Mouse (Mus musculus) stomach, embryonic 15.5 days (tissue): ENCODE measurements at regions not wholly inside any gene's neighbourhood (a gene's known extent, or its start where the extent isn't known, plus 50 kb on each side); places are given as distances from the start of the nearest gene placed in this dataset.
"Not testable (repeated sequence)": the region's sequence is repeated elsewhere in the genome, so short reads cannot be mapped to it uniquely, and the experiment has no call there.

Experiments used
- ATAC-seq: fragments of 200-750 bp; cut with Nextera tagmentation; 2 replicates; pipeline ENCODE4 v1.8.0; 2017; ENCODE audit warnings: low read depth, moderate number of reproducible peaks, moderate TSS enrichment; ENCODE audit not compliant: insufficient read depth, low FRiP score
- H3K27ac ChIP-seq: fragments of 300-500 bp; sonication (generic); 2 replicates; pipeline ENCODE4 v1.5.1; 2015; ENCODE audit warnings: mild to moderate bottlenecking, inconsistent platforms
- H3K27me3 ChIP-seq: fragments of 300-500 bp; sonication (generic); replicated peaks from 2 replicates; pipeline ENCODE4 v1.6.1; 2015; ENCODE audit warnings: inconsistent platforms
- H3K36me3 ChIP-seq: fragments of 300-500 bp; sonication (generic); 2 replicates; pipeline ENCODE4 v1.6.1; 2015; ENCODE audit warnings: inconsistent platforms
- H3K4me1 ChIP-seq: fragments of 300-500 bp; sonication (generic); 2 replicates; pipeline ENCODE4 v1.6.1; 2015; ENCODE audit warnings: inconsistent platforms
- H3K4me2 ChIP-seq: fragments of 300-500 bp; sonication (generic); 2 replicates; pipeline ENCODE4 v1.6.1; 2015; ENCODE audit warnings: mild to moderate bottlenecking, inconsistent platforms
- H3K4me3 ChIP-seq: fragments of 300-500 bp; sonication (generic); replicated peaks from 2 replicates; pipeline ENCODE4 v1.5.1; 2015; ENCODE audit warnings: inconsistent platforms
- H3K9ac ChIP-seq: fragments of 300-500 bp; sonication (generic); 2 replicates; pipeline ENCODE4 v1.6.1; 2015; ENCODE audit warnings: inconsistent platforms
- H3K9me3 ChIP-seq: fragments of 300-500 bp; sonication (generic); 2 replicates; pipeline ENCODE4 v1.6.1; 2016; ENCODE audit warnings: inconsistent platforms
- WGBS: fragments of 180-500 bp; shearing (Covaris S2); methylation state at CpG from one replicate; pipeline ENCODE4 v1.1.7; 2015; 5-methylcytosine and 5-hydroxymethylcytosine counted together

DNA sequence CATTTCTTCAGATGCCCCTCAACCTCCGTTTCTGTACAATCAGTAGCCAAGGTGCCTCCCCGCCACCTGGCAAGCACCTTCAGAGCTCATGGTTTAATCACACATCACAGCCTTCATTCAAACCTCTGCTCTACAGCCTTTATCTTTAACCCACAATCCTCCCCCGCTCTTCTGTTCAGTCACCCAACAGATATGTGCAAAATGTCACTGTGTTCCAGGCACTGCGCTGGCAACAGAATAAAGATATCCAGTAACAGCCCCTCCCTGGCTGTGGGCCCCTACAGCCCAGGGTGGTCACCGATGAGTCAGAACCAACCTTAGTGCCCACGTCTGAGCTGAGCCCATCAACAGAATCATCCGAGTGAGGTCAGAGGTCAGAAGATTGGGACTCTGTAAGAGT lies 54.3 kb upstream of the Ddr1 start:
- WGBS, result 77% methylated on average over 7 of the region's 7 CpGs
- H3K9me3 ChIP-seq, result no peaks in the 10 kb centered on the region
- ATAC-seq, result peak; percentile 43; the same call in 1 of the 2 replicates

GRCm38 (mm10) chr17:35759740-35760139 lies 55.3 kb upstream of the Ddr1 start:
- H3K27ac ChIP-seq, result no peak overlapping the region
- 70% methylated on average over 6 of the region's 6 CpGs for WGBS
- no peak overlapping the region for H3K4me3 ChIP-seq
- no peak for ATAC-seq
- no peaks in the 10 kb centered on the region for H3K4me1 ChIP-seq
- H3K27me3 ChIP-seq, result no peaks in the 10 kb centered on the region
- H3K9me3 ChIP-seq, result no peaks in the 10 kb centered on the region
- H3K4me2 ChIP-seq, result no peak overlapping the region
- H3K9ac ChIP-seq, result no peak overlapping the region
- H3K36me3 ChIP-seq, result no peaks in the 10 kb centered on the region

More for the DNA sequence above, 54.3 kb upstream of the Ddr1 start:
- Histone ChIP-seq H3K4me3 (no peak overlapping the region), H3K4me1 (no peaks in the 10 kb centered on the region), H3K4me2 (no peak overlapping the region), H3K36me3 (no peaks in the 10 kb centered on the region), H3K9ac (no peak overlapping the region), H3K27ac (no peak overlapping the region), H3K27me3 (no peaks in the 10 kb centered on the region)

GRCm38 (mm10) chr17:35762614-35763013 lies 58.2 kb upstream of the Ddr1 start:
- Histone ChIP-seq H3K36me3 (no peaks in the 10 kb centered on the region), H3K27me3 (no peaks in the 10 kb centered on the region), H3K4me3 (no peak overlapping the region), H3K4me2 (no peak overlapping the region), H3K4me1 (no peaks in the 10 kb centered on the region), H3K27ac (no peak overlapping the region), H3K9me3 (no peaks in the 10 kb centered on the region), H3K9ac (no peak overlapping the region)
- WGBS, result 87% methylated on average over 9 of the region's 9 CpGs
- no peak for ATAC-seq

DNA sequence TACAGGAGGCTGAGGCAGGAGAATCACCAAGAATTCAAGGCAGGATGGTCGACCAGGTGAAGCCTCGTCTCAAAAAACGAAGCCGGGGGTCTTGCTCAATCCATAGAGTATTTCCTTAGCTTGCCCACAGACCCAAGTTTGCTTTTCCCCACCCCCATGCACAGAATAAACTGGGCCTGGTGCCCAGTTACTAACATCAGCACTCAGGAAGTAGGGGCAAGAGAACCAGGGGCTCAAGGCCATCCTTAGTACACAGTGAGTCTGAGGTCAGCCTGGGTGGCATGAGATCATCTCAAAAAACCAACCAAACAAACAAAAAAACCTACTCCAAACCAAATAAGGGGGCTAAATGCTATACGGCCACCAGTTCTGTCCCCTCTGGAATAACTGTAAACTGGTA lies 58.4 kb upstream of the Ier3 start:
- H3K9ac ChIP-seq, result no peak overlapping the region
- WGBS, result 91% methylated on average over 5 of the region's 5 CpGs
- H3K4me2 ChIP-seq, result no peak overlapping the region
- ATAC-seq, result no peak
- H3K9me3 ChIP-seq, result no peaks in the 10 kb centered on the region
- H3K36me3 ChIP-seq, result no peaks in the 10 kb centered on the region
- H3K27ac ChIP-seq, result no peak overlapping the region
- H3K27me3 ChIP-seq, result no peaks in the 10 kb centered on the region
- no peak overlapping the region for H3K4me3 ChIP-seq
- no peaks in the 10 kb centered on the region for H3K4me1 ChIP-seq

DNA sequence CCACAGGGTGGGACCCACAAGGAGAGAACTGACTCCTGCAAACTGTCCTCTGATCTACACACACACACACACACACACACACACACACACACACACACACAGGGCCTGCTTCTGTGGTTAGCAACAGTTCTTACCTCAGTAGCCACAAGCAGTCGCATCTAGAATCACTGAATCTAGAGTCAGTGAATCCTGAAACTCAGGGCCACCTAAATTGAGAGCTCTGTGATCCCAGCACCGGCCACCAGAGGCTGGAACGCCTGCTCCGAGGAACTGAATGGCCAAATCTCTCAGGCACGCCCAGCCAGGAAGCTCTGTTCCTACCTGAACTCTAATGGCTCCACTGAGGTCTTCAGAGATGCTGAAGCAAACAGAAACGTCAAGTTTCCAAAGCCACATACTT lies 57.6 kb upstream of the Ier3 start:
- Histone ChIP-seq H3K4me3 (no peak overlapping the region), H3K9ac (no peak overlapping the region), H3K27ac (no peak overlapping the region), H3K9me3 (no peaks in the 10 kb centered on the region), H3K4me2 (no peak overlapping the region), H3K4me1 (no peaks in the 10 kb centered on the region), H3K27me3 (no peaks in the 10 kb centered on the region), H3K36me3 (no peaks in the 10 kb centered on the region)
- WGBS, result 24% methylated on average over 6 of the region's 6 CpGs
- ATAC-seq, result no peak

DNA sequence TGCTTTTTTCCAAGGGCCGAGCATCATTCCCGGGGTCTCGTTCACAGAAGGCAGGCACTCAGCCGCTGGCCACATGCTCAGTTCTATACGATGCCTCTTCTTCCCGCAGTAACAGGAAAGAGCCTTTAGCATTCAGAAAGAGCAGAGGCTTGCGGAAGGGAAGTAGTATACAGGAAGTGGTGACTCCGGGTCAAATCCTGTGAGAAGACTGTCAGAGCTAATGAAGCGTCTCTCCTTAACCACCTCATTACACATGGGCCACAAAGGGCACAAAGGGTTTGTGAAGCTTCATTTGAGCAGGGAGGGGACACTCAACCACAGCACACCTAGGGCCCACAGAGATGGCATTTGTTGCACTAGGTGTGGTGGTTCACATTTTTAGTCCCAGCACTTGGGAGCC lies 55.1 kb upstream of the Ier3 start:
- Histone ChIP-seq H3K36me3 (no peaks in the 10 kb centered on the region), H3K4me3 (no peak overlapping the region), H3K4me1 (no peaks in the 10 kb centered on the region), H3K27me3 (no peaks in the 10 kb centered on the region), H3K9ac (no peak overlapping the region), H3K27ac (no peak overlapping the region), H3K4me2 (no peak overlapping the region), H3K9me3 (no peaks in the 10 kb centered on the region)
- ATAC-seq, result no peak
- WGBS, result 82% methylated on average over 9 of the region's 9 CpGs

DNA sequence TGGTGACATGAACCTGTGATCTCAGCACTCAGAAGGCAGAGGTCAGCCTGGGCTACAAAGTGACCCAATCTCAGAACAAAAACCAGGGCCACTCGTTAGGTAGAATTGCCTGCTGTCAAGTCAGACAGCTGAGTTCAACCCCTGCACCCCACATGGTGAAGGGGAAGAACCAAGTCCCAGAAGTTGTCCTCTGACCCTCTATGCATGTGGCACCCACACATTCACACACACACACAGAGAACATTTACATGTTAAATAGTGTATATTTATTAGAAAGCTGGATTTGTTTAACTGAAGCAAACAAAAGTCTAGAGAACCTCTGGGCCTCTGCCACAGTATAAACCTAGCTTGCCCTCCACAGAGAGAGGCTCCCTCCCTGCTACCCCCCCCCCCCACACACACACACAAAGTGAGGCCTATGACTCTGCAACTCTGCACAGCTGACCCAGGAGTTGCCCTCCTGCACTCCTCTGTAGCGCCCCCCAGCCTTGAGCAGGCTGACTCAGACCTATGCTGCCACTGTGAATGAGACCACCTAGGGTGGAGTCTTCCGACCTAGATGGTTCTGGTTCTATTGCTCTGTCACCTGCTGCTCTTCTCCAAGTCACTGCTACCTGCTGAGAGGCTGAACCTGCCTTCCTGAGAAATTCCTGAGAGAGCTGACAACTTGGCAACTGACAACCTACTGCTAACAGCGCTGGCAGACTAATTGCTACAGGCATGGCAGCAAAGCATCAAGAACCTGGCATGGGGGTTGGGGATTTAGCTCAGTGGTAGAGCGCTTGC lies 52.1 kb upstream of the Ier3 start:
- H3K4me1 ChIP-seq, result peaks cover 4% of the 10 kb centered on the region; the same call in 1 of the 2 replicates
- no peaks in the 10 kb centered on the region for H3K27me3 ChIP-seq
- 70% methylated on average over 5 of the region's 5 CpGs for WGBS
- H3K36me3 ChIP-seq, result no peaks in the 10 kb centered on the region
- ATAC-seq, result peak; percentile 63
- H3K9ac ChIP-seq, result no peak overlapping the region
- H3K4me3 ChIP-seq, result no peak overlapping the region
- H3K4me2 ChIP-seq, result no peak overlapping the region
- no peak overlapping the region for H3K27ac ChIP-seq
- no peaks in the 10 kb centered on the region for H3K9me3 ChIP-seq

GRCm38 (mm10) chr17:35769961-35770276 lies 51.6 kb upstream of the Ier3 start:
- H3K36me3 ChIP-seq, ATAC-seq, H3K4me1 ChIP-seq, H3K4me2 ChIP-seq, H3K4me3 ChIP-seq, H3K27me3 ChIP-seq, H3K27ac ChIP-seq, H3K9ac ChIP-seq, H3K9me3 ChIP-seq: not testable (repeated sequence)
- 81% methylated on average over 4 of the region's 4 CpGs for WGBS

DNA sequence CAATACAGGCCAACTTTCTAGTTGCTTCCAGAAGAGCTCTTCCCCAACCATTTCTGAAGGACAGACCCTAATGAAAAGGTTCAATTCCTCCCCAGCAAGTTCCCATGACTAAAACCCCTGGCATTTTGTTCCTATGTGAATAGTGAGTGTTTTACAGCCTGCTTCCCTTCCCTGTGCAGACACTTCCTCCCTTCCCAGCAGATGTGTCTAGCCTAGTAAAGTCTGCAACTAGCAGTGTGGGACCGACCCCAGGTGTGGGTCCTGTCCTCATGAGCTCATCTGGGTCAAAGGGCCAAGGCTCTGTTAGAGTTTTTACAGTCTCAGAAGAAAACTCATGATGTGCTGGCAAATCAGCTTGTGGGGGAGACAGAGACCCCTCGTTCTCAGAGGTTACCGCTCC lies 50.9 kb upstream of the Ier3 start:
- no peak overlapping the region for H3K9ac ChIP-seq

DNA sequence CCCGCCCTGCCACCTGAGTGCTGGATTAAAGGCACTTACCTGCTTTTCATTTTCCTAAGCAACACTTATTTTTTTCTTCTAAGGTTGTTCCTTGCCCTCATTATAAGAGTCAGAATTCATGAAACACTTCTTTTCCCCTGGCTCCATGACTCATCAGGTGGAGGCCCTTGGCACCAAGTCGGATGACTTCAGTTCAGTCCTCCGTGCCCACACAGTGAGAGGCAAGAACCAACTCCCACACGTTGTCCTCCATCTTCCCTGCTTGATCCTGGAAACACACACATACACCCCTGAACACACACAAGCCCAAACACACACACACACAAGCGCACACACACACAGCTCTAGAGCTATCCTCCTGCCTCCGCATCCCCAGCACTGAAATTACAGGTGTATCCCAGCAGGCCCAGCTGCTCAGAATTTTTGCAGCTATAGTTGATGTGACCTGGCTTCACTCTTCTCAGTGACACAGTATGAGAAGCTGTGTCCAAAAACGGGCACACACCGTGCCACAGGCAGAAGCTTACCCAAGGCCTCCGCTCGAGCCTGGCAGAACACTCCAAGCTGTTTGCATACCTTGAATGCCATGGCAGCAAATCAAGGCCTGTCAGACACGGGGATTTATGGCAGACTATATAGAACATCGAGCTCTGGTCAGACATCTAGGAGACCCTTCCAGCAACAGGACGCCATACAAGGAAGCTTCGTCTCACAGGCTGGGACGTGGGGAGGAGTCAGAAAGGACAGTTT lies 49.7 kb upstream of the Ier3 start:
- H3K27ac ChIP-seq, result peak overlapping the region; percentile 23; the same call in 1 of the 2 replicates
- no peak overlapping the region for H3K4me2 ChIP-seq
- no peak overlapping the region for H3K9ac ChIP-seq
- H3K36me3 ChIP-seq, result no peaks in the 10 kb centered on the region
- H3K27me3 ChIP-seq, result no peaks in the 10 kb centered on the region
- H3K4me1 ChIP-seq, result peaks cover 10% of the 10 kb centered on the region
- ATAC-seq, result no peak
- no peaks in the 10 kb centered on the region for H3K9me3 ChIP-seq
- no peak overlapping the region for H3K4me3 ChIP-seq
- WGBS, result 63% methylated on average over 15 of the region's 15 CpGs

More for the DNA sequence above, 50.9 kb upstream of the Ier3 start:
- no peak overlapping the region for H3K27ac ChIP-seq
- no peaks in the 10 kb centered on the region for H3K9me3 ChIP-seq
- H3K36me3 ChIP-seq, result no peaks in the 10 kb centered on the region
- no peak overlapping the region for H3K4me2 ChIP-seq
- no peak overlapping the region for H3K4me3 ChIP-seq
- no peaks in the 10 kb centered on the region for H3K27me3 ChIP-seq
- WGBS, result 57% methylated on average over 3 of the region's 3 CpGs
- no peak for ATAC-seq
- peaks cover 4% of the 10 kb centered on the region; the same call in 1 of the 2 replicates for H3K4me1 ChIP-seq
